Mouse (Mus musculus) MEL (cell line): Measurements from ENCODE around the gene Pdzd2. TPM values are rescaled to one million over a fixed set of nuclear protein-coding genes. Genes with fewer than 3 reads are reported as not detected.
A peak's percentile ranks its signal among the peaks of the same experiment; 100 is the strongest.

ENCODE experiments used
- DNase-seq: peaks from one replicate; pipeline ENCODE4 v3.0.0; 2011; ENCODE audit warnings: low read depth, low spot score
- H3K27ac ChIP-seq: 2 replicates; pipeline ENCODE4 v1.5.1; 2012; ENCODE audit warnings: low read depth, mild to moderate bottlenecking, control low read depth, low read length, moderate library complexity; ENCODE audit not compliant: control insufficient read depth
- H3K27me3 ChIP-seq, 2 experiments: fragments of 150-350 bp in 1 of 2; sonication (generic) in 1 of 2; 2 replicates each; pipeline ENCODE4 v1.6.1; 2012; ENCODE audit warnings: low read length in 2 of 2, mild to moderate bottlenecking in 2 of 2, improper control_type of control experiment in 1 of 2, moderate library complexity in 1 of 2; ENCODE audit not compliant: insufficient read depth in 2 of 2, control insufficient read depth in 1 of 2
- H3K36me3 ChIP-seq, 2 experiments: 2 replicates each; pipeline ENCODE4 v1.6.1; 2012 to 2014; ENCODE audit warnings: low read length in 2 of 2, improper control_type of control experiment in 1 of 2, inconsistent platforms in 1 of 2, mild to moderate bottlenecking in 1 of 2; ENCODE audit not compliant: insufficient read depth in 2 of 2, control insufficient read depth in 1 of 2
- H3K4me1 ChIP-seq, 2 experiments: fragments of 150-350 bp in 1 of 2; sonication (generic) in 1 of 2; 2 replicates each; pipeline ENCODE4 v1.6.1; 2012; ENCODE audit warnings: low read length in 2 of 2, improper control_type of control experiment in 1 of 2, mild to moderate bottlenecking in 1 of 2; ENCODE audit not compliant: insufficient read depth in 2 of 2, control insufficient read depth in 1 of 2
- H3K4me3 ChIP-seq, 2 experiments: fragments of 150-350 bp in 1 of 2; sonication (generic) in 1 of 2; 2 replicates each; pipeline ENCODE4 v1.5.1; 2012; ENCODE audit warnings: low read depth in 2 of 2, low read length in 2 of 2, mild to moderate bottlenecking in 2 of 2, moderate library complexity in 2 of 2, control low read depth in 1 of 2, improper control_type of control experiment in 1 of 2; ENCODE audit not compliant: control insufficient read depth in 1 of 2, insufficient read depth in 1 of 2
- H3K79me2 ChIP-seq: 2 replicates; pipeline ENCODE4 v1.6.1; 2012; ENCODE audit warnings: mild to moderate bottlenecking, low read length, moderate library complexity; ENCODE audit not compliant: control insufficient read depth, poor library complexity, insufficient read depth
- H3K9ac ChIP-seq: 2 replicates; pipeline ENCODE4 v1.6.1; 2012; ENCODE audit warnings: low read depth, mild to moderate bottlenecking, control low read depth, low read length, moderate library complexity; ENCODE audit not compliant: control insufficient read depth, poor library complexity, severe bottlenecking
- H3K9me3 ChIP-seq: fragments of 150-350 bp; sonication (generic); replicated peaks from 2 replicates; pipeline ENCODE4 v1.6.1; 2012; ENCODE audit warnings: mild to moderate bottlenecking, low read length, improper control_type of control experiment, moderate library complexity; ENCODE audit not compliant: insufficient read depth
- CHD2 ChIP-seq: IDR thresholded peaks from 2 replicates; pipeline ENCODE4 v1.6.1; 2011; ENCODE audit warnings: low read length, improper control_type of control experiment
- E2F4 ChIP-seq: IDR thresholded peaks from 2 replicates; pipeline ENCODE4 v1.6.1; 2011; ENCODE audit warnings: low read depth, low read length, improper control_type of control experiment, borderline replicate concordance
- EP300 ChIP-seq, 2 experiments: IDR thresholded peaks; 2 replicates each; pipeline ENCODE4 v1.6.1; 2011; ENCODE audit warnings: improper control_type of control experiment in 2 of 2, low read length in 2 of 2, low read depth in 1 of 2, mild to moderate bottlenecking in 1 of 2
- ETS1 ChIP-seq: IDR thresholded peaks from 2 replicates; pipeline ENCODE4 v1.6.1; 2012; ENCODE audit warnings: low read depth, mild to moderate bottlenecking, inconsistent platforms, low read length, improper control_type of control experiment, moderate library complexity
- GABPA ChIP-seq: IDR thresholded peaks from 2 replicates; pipeline ENCODE4 v1.6.1; 2012; ENCODE audit warnings: low read depth, mild to moderate bottlenecking, inconsistent platforms, low read length, improper control_type of control experiment, moderate library complexity
- GATA1 ChIP-seq: IDR thresholded peaks from 2 replicates; pipeline ENCODE4 v1.6.1; 2011; ENCODE audit warnings: low read depth, low read length, improper control_type of control experiment
- JUND ChIP-seq: IDR thresholded peaks from 2 replicates; pipeline ENCODE4 v1.6.1; 2011; ENCODE audit warnings: low read depth, mild to moderate bottlenecking, improper control_type of control experiment, low read length
- MAX ChIP-seq: IDR thresholded peaks from 2 replicates; pipeline ENCODE4 v1.6.1; 2011; ENCODE audit warnings: low read length, improper control_type of control experiment
- MAZ ChIP-seq: IDR thresholded peaks from 2 replicates; pipeline ENCODE4 v1.6.1; 2012; ENCODE audit warnings: low read depth, mild to moderate bottlenecking, inconsistent platforms, low read length, improper control_type of control experiment
- MEF2A ChIP-seq: IDR thresholded peaks from 2 replicates; pipeline ENCODE4 v1.6.1; 2014; ENCODE audit warnings: low read depth, mild to moderate bottlenecking, inconsistent platforms, low read length, improper control_type of control experiment; ENCODE audit not compliant: poor library complexity, insufficient replicate concordance, severe bottlenecking; ENCODE audit errors: extremely low read depth
- MXI1 ChIP-seq: IDR thresholded peaks from 2 replicates; pipeline ENCODE4 v1.6.1; 2011; ENCODE audit warnings: mild to moderate bottlenecking, low read depth, low read length, improper control_type of control experiment
- NELFE ChIP-seq: IDR thresholded peaks from 2 replicates; pipeline ENCODE4 v1.6.1; 2011; ENCODE audit warnings: low read depth, low read length, improper control_type of control experiment
- NRF1 ChIP-seq: IDR thresholded peaks from 2 replicates; pipeline ENCODE4 v1.6.1; 2014; ENCODE audit warnings: low read depth, mild to moderate bottlenecking, inconsistent platforms, low read length, improper control_type of control experiment, moderate library complexity; ENCODE audit not compliant: poor library complexity, insufficient read depth, severe bottlenecking
- POLR2A ChIP-seq, 2 experiments: IDR thresholded peaks; 2 replicates each; pipeline ENCODE4 v1.6.1; 2011 to 2012; ENCODE audit warnings: low read length in 2 of 2, mild to moderate bottlenecking in 2 of 2, control low read depth in 1 of 2, improper control_type of control experiment in 1 of 2, low read depth in 1 of 2, moderate library complexity in 1 of 2; ENCODE audit not compliant: control insufficient read depth in 1 of 2, insufficient read depth in 1 of 2, poor library complexity in 1 of 2
- POLR2AphosphoS2 ChIP-seq: IDR thresholded peaks from 2 replicates; pipeline ENCODE4 v1.6.1; 2011; ENCODE audit warnings: low read length, improper control_type of control experiment
- POLR2AphosphoS5 ChIP-seq: IDR thresholded peaks from 2 replicates; pipeline ENCODE4 v1.6.1; 2012; ENCODE audit warnings: low read depth, borderline replicate concordance, mild to moderate bottlenecking, inconsistent platforms, low read length, moderate library complexity, mixed read lengths
- RAD21 ChIP-seq: IDR thresholded peaks from 2 replicates; pipeline ENCODE4 v1.6.1; 2011; ENCODE audit warnings: mild to moderate bottlenecking, low read depth, low read length, improper control_type of control experiment
- SIN3A ChIP-seq: IDR thresholded peaks from 2 replicates; pipeline ENCODE4 v1.6.1; 2012; ENCODE audit warnings: low read length, improper control_type of control experiment, inconsistent platforms
- TBP ChIP-seq: IDR thresholded peaks from 2 replicates; pipeline ENCODE4 v1.8.0; 2011; ENCODE audit warnings: low read depth, low read length, improper control_type of control experiment
- UBTF ChIP-seq: IDR thresholded peaks from 2 replicates; pipeline ENCODE4 v1.6.1; 2012; ENCODE audit warnings: low read depth, mild to moderate bottlenecking, inconsistent platforms, low read length, improper control_type of control experiment, moderate library complexity, borderline replicate concordance; ENCODE audit not compliant: insufficient read depth
- USF2 ChIP-seq, 2 experiments: IDR thresholded peaks; 2 replicates each; pipeline ENCODE4 v1.6.1; 2011 to 2012; ENCODE audit warnings: improper control_type of control experiment in 2 of 2, low read length in 2 of 2, borderline replicate concordance in 1 of 2, inconsistent platforms in 1 of 2, low read depth in 1 of 2, mild to moderate bottlenecking in 1 of 2; ENCODE audit not compliant: insufficient read depth in 1 of 2
- ZC3H11A ChIP-seq: IDR thresholded peaks from 2 replicates; pipeline ENCODE4 v1.6.1; 2012; ENCODE audit warnings: low read depth, mild to moderate bottlenecking, inconsistent platforms, low read length, improper control_type of control experiment
- ZKSCAN1 ChIP-seq: IDR thresholded peaks from 2 replicates; pipeline ENCODE4 v1.6.1; 2012; ENCODE audit warnings: low read depth, mild to moderate bottlenecking, inconsistent platforms, low read length, improper control_type of control experiment, moderate library complexity
- ZMIZ1 ChIP-seq: IDR thresholded peaks from 2 replicates; pipeline ENCODE4 v1.6.1; 2012; ENCODE audit warnings: low read depth, mild to moderate bottlenecking, inconsistent platforms, low read length, improper control_type of control experiment, moderate library complexity
- polyA plus RNA-seq, 2 experiments: library from polyadenylated mRNA; stranded (reverse) in 1 of 2; unstranded in 1 of 2; fragments of >175 nt in 1 of 2; fragments of >200 nt in 1 of 2; gene quantifications; 2 replicates each; pipeline versions ENCODE4 v1.2.1 to v1.2.4; 2012; ENCODE audit warnings: low replicate concordance in 2 of 2, low read depth in 1 of 2; ENCODE audit not compliant: insufficient read length in 2 of 2, insufficient read depth in 1 of 2, missing spikeins in 1 of 2
- total RNA-seq: library from RNA; depleted of rRNA; stranded (reverse); fragments of 300-350 nt; gene quantifications from 2 replicates; pipeline ENCODE4 v1.2.3, GENCODE M21; 2012

Pdzd2 gene
- total and polyA plus RNA-seq, 3 experiments, result 0.15 to 0.33 TPM; not detected in 1

DNA sequence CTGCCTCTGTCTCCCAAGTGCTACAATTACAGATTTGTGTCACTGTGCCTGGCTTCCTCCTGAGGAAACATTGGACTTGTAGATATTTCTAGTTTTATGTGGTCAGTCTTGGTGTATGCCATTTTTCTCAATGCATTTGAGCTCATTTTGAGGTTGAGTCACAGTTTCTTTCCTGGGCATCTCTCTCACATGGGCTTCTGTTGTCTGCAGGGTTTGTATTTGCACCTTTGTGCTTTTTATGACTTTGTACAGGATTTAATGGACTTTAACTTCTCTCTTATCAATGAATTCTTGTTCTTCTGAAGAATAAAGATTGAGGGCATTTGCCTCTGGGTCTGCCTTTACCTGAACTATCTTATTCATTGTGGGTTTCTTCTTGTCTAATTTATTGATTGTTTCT, 382.3 kb downstream of the Pdzd2 start:
- no peak overlapping the region for H3K9ac ChIP-seq
- H3K9me3 ChIP-seq, result no peaks in the 10 kb centered on the region
- no peaks in the 10 kb centered on the region for H3K79me2 ChIP-seq
- TF ChIP-seq RAD21, result no peak
- TF ChIP-seq MAX, result no peak
- TF ChIP-seq CHD2, result no peak
- no peak for TF ChIP-seq USF2 (IDR thresholded peaks at IDR 0.05; ENCODE audit: borderline replicate concordance in 1 of 2, insufficient read depth in 1 of 2, low read depth in 1 of 2, low read length in 2 of 2)
- no peak for TF ChIP-seq GABPA
- TF ChIP-seq SIN3A, result no peak
- TF ChIP-seq TBP, result no peak
- no peak for TF ChIP-seq POLR2AphosphoS2
- no peak for TF ChIP-seq ZKSCAN1
- H3K4me1 ChIP-seq, result peaks cover 0 to 2% of the 10 kb centered on the region in 2 experiments; a peak in 1 of 4 replicates
- peaks cover 4 to 11% of the 10 kb centered on the region in 2 experiments for H3K36me3 ChIP-seq
- H3K27me3 ChIP-seq, result no peaks in the 10 kb centered on the region
- no peak overlapping the region for H3K27ac ChIP-seq
- H3K4me3 ChIP-seq, result no peak overlapping the region
- no peak for DNase-seq

DNA sequence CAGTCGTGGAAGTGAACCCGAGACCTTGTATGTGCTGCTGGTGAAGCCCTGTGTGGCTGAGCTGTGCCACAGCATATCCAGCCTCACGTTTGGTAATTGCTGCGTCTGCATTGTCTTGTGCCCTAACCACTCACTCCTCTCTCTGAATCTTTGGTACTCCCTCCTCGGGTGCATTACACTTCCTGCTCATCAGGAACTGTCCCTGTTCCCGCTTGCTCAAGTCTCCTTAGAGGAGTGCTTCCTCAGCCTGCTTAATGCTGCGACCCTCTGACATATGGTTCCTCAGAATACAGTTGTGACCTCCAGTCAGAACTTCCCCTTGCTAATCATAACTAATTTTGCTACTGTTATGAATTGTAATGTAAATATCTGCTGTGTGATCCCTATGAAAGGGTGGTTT, 383.8 kb downstream of the Pdzd2 start:
- no peak overlapping the region for H3K4me3 ChIP-seq
- DNase-seq, result peak; percentile 23
- TF ChIP-seq NRF1 (no peak), JUND (no peak), POLR2AphosphoS2 (no peak), ZC3H11A (no peak), POLR2AphosphoS5 (no peak), ETS1 (no peak), UBTF (no peak), E2F4 (no peak), ZMIZ1 (no peak), POLR2A (IDR thresholded peaks at IDR 0.05; ENCODE audit: control insufficient read depth in 1 of 2, insufficient read depth in 1 of 2, low read depth in 1 of 2, low read length in 2 of 2, poor library complexity in 1 of 2) (no peak), EP300 (IDR thresholded peaks at IDR 0.05; ENCODE audit: low read depth in 1 of 2, low read length in 2 of 2) (no peak), MEF2A (no peak), NELFE (no peak), MAZ (no peak), GATA1 (no peak), MXI1 (no peak)
- no peaks in the 10 kb centered on the region for H3K27me3 ChIP-seq
- 0 out of 2 replicates have a peak, but pooled peaks cover 2% of the 10 kb centered on the region for H3K79me2 ChIP-seq
- H3K9me3 ChIP-seq, result no peaks in the 10 kb centered on the region
- no peak overlapping the region for H3K9ac ChIP-seq
- peaks cover 4 to 17% of the 10 kb centered on the region in 2 experiments for H3K36me3 ChIP-seq
- H3K4me1 ChIP-seq, result peaks cover 0 to 2% of the 10 kb centered on the region in 2 experiments; a peak in 1 of 4 replicates
- no peak overlapping the region for H3K27ac ChIP-seq
